9 mouse cellular contexts compared by ENCODE assay signal in the genomic region with DNA sequence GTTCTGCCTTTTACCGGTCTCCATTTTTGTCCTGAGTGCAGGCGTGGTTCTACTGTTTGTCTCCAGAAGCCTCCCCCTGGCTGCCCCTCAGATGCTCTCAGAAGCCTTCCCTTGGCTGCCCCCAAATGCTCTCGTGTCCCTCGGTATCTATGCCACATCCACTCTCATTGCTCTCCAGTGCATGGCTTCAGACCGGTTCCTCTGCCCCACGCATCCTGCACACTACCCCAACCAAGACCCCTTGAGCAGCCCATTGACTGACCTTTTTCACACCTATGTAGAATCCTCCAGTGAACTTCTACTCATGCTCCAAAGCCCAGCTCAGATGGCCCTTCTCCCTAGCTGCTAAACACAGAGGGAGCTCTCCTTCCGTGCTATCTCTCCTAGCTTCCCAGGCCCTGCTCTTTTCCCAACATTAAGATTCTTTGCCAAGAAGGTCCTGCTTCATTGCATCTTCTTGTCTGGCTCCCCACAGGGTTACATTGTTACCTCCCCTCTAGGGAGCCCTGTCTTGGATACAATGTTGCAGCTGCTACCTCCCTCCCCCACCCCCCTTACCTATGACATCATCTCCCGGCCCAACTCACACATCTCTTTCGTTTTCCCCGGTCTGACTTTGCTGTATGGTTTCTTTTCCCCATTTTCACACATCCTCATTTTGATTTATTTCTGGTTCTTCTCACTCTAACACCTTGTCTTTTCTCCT. TPM values are rescaled to one million over a fixed set of nuclear protein-coding genes. Genes with fewer than 3 reads are reported as not detected.
A peak's percentile ranks its signal among the peaks of the same experiment; 100 is the strongest.
DNase-seq lines count a peak whose midpoint lies in the region; ATAC-seq and TF ChIP-seq lines count a peak whose summit lies in the region.
"Had no signal": no experiment of that assay in that cellular context is flagged by ENCODE, and none has a peak within 500 bp of the region (broad histone marks: within the 10 kb centered on the region; RNA-seq: fewer than 3 reads in every experiment).

No protein-coding gene starts in this region.

- no peaks in the 10 kb centered on the region; the same call in 1 of the 2 replicates for H3K79me2 ChIP-seq in liver, adult 2 months (ENCODE audit: control insufficient read depth, insufficient read depth, low read length)

- H3K9me3 ChIP-seq in liver, embryonic 12.5 days (replicated peaks) = no peaks in the 10 kb centered on the region
- H3K9me3 ChIP-seq in neural tube, embryonic 12.5 days = no peaks in the 10 kb centered on the region
- H3K9me3 ChIP-seq: lung, embryonic 15.5 days had no signal

- no peaks in the 10 kb centered on the region for H3K27me3 ChIP-seq in liver, adult 2 months (ENCODE audit: control insufficient read depth, insufficient read depth, low read length)
- H3K27me3 ChIP-seq in liver, embryonic 12.5 days (replicated peaks) = peaks cover 10% of the 10 kb centered on the region; the same call in 1 of the 2 replicates
- no peaks in the 10 kb centered on the region; the same call in 1 of the 2 replicates for H3K27me3 ChIP-seq in neural tube, embryonic 12.5 days (replicated peaks)
- H3K27me3 ChIP-seq: lung, embryonic 15.5 days had no signal

- peak overlapping the region; percentile 58 for H3K27ac ChIP-seq in liver, adult 2 months (replicated peaks; ENCODE audit: insufficient read depth, low read depth, low read length)
- H3K27ac ChIP-seq in liver, embryonic 12.5 days = no peak overlapping the region
- H3K27ac ChIP-seq in bone marrow macrophage, adult 2 months (ENCODE audit: insufficient read depth, low read depth, low read length) = peak overlapping the region; percentile 77
- peak overlapping the region; percentile 37; the same call in 1 of the 2 replicates for H3K27ac ChIP-seq in neural tube, embryonic 12.5 days
- H3K27ac ChIP-seq: lung, embryonic 15.5 days had no signal

- H3K4me2 ChIP-seq in liver, embryonic 12.5 days = no peak overlapping the region
- no peak overlapping the region for H3K4me2 ChIP-seq in neural tube, embryonic 12.5 days (replicated peaks)
- H3K4me2 ChIP-seq: lung, embryonic 15.5 days had no signal

- H3K4me3 ChIP-seq in liver, adult 2 months (ENCODE audit: insufficient read depth, low read depth, low read length) = no peak overlapping the region
- no peak overlapping the region for H3K4me3 ChIP-seq in liver, embryonic 12.5 days
- H3K4me3 ChIP-seq in bone marrow macrophage, adult 2 months (ENCODE audit: insufficient read depth, low read length) = no peak overlapping the region
- no peak overlapping the region for H3K4me3 ChIP-seq in neural tube, embryonic 12.5 days
- H3K4me3 ChIP-seq: lung, embryonic 15.5 days had no signal

- ATAC-seq in liver, embryonic 12.5 days = no peak
- peak; percentile 63 to 67; a peak in 3 of 4 replicates for ATAC-seq in hematopoietic stem cell, adult 5-6 weeks (replicated peaks in 1 of 2; ENCODE audit: insufficient read depth in 1 of 2, low FRiP score in 2 of 2, low TSS enrichment in 1 of 2, low read depth in 1 of 2, poor library complexity in 2 of 2, severe bottlenecking in 2 of 2)
- no peak for ATAC-seq in neural tube, embryonic 12.5 days (ENCODE audit: low FRiP score, low read depth)

- TF ChIP-seq POLR2A in liver, adult 2 months (IDR thresholded peaks at IDR 0.05; ENCODE audit: extremely low read depth, insufficient read depth, low read length) = no peak
- TF ChIP-seq POLR2A in bone marrow macrophage, adult 2 months (IDR thresholded peaks at IDR 0.05; ENCODE audit: borderline replicate concordance, low read depth, low read length) = no peak

- peaks cover 8% of the 10 kb centered on the region; the same call in 1 of the 2 replicates for H3K4me1 ChIP-seq in liver, adult 2 months (ENCODE audit: control insufficient read depth, insufficient read depth, low read length)
- H3K4me1 ChIP-seq in liver, embryonic 12.5 days = peaks cover 28% of the 10 kb centered on the region
- H3K4me1 ChIP-seq in bone marrow macrophage, adult 2 months (ENCODE audit: control insufficient read depth, insufficient read depth, low read length) = peaks cover 58% of the 10 kb centered on the region
- H3K4me1 ChIP-seq in neural tube, embryonic 12.5 days = peaks cover 76% of the 10 kb centered on the region

- no peak for DNase-seq in liver, adult 2 months (ENCODE audit: extremely low read depth, low read depth, low spot score)
- DNase-seq in right cerebral cortex, postnatal 4 days = no peak
- no peak for DNase-seq in lung, postnatal 10 days
- DNase-seq in adrenal gland, postnatal 25 days = no peak

- peak overlapping the region; percentile 28; the same call in 1 of the 2 replicates for H3K9ac ChIP-seq in liver, adult 2 months (ENCODE audit: low read depth, low read length)
- H3K9ac ChIP-seq in liver, embryonic 12.5 days = no peak overlapping the region
- no peak overlapping the region for H3K9ac ChIP-seq in neural tube, embryonic 12.5 days
- H3K9ac ChIP-seq: lung, embryonic 15.5 days had no signal

- H3K36me3 ChIP-seq in liver, adult 2 months (ENCODE audit: control insufficient read depth, insufficient read depth, low read length) = no peaks in the 10 kb centered on the region
- no peaks in the 10 kb centered on the region for H3K36me3 ChIP-seq in liver, embryonic 12.5 days
- H3K36me3 ChIP-seq in neural tube, embryonic 12.5 days = no peaks in the 10 kb centered on the region
- H3K36me3 ChIP-seq: lung, embryonic 15.5 days had no signal

- WGBS in liver, adult 2 months = 55% methylated on average over 10 of the region's 10 CpGs
- 56% methylated on average over 10 of the region's 10 CpGs for WGBS in liver, embryonic 12.5 days (ENCODE audit: insufficient replicate concordance)
- WGBS in neural tube, embryonic 12.5 days = 59% methylated on average over 10 of the region's 10 CpGs

- TF ChIP-seq CTCF in liver, adult 2 months (IDR thresholded peaks at IDR 0.05; ENCODE audit: low read depth, low read length) = no peak
- no peak for TF ChIP-seq CTCF in bone marrow macrophage, adult 2 months (IDR thresholded peaks at IDR 0.05; ENCODE audit: low read depth, low read length)

RNA-seq across cellular contexts. Expression of gene Sdc3, which starts 9.4 kb away (rescaled TPM):
- 11.1 and 18.1 TPM in 2 replicates for total RNA-seq in liver, adult 2 months (2014; rRNA removed)
- 23.2 and 37.1 TPM in 2 replicates for polyA plus RNA-seq in liver, adult 2 months (2012; rRNA removed)
- 8.0 and 9.8 TPM in 2 replicates for polyA plus RNA-seq in liver, embryonic 12.5 days (2016; fragmentation: Nextera tagmentation; extraction: Ambion mirVana)
- polyA plus RNA-seq in bone marrow macrophage, adult 2 months (2012; ENCODE audit: insufficient read depth, insufficient read length, missing spikeins) = 259 and 302 TPM in 2 replicates
- total RNA-seq in hematopoietic stem cell, adult 5-6 weeks (2017) = 1.9 and 3.3 TPM in 2 replicates
- 49.4 and 54.2 TPM in 2 replicates for polyA plus RNA-seq in neural tube, embryonic 12.5 days (2016; fragmentation: Nextera tagmentation; extraction: Ambion mirVana)
- 425 and 496 TPM in 2 replicates for total RNA-seq in adrenal gland, postnatal 25 days (2021)

Comparison
In these comparisons a context has a peak if more than half of its experiments do, and no peak if none do; other contexts are left out.
1. ATAC-seq: peak in hematopoietic stem cell, adult 5-6 weeks (2 of 2); none in liver, embryonic 12.5 days (single experiment) and neural tube, embryonic 12.5 days (single experiment).